Comparison of ENCODE assay signal across 17 mouse cellular contexts in the genomic region with DNA sequence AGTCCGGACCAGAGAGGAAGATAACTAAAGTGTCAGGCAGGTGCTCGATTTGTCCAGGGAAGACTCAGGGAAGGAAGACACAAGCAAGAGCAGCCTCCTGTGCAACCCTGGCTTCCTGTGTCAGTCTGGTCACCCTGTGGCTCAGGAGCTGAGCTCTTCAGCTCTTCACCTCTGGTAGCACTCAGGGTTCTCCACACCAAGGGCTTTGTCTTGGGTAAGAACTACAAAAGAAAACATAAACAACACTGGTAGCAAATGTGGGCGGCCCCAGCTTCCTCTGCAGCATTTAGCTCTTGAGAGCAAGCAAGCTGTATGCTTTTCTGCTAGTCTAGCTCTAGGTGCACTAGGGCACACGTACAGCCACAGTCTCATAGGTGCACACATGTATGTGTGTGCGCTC. TPM values are rescaled to one million over a fixed set of nuclear protein-coding genes. Genes with fewer than 3 reads are reported as not detected.
A peak's percentile ranks its signal among the peaks of the same experiment; 100 is the strongest.
DNase-seq lines count a peak whose midpoint lies in the region; ATAC-seq lines count a peak whose summit lies in the region.
"Had no signal": no experiment of that assay in that cellular context is flagged by ENCODE, and none has a peak within 500 bp of the region (broad histone marks: within the 10 kb centered on the region; RNA-seq: fewer than 3 reads in every experiment).

No protein-coding gene starts in this region.

- H3K27ac ChIP-seq in lung, embryonic 16.5 days (ENCODE audit: low read length): 0 out of 2 replicates have a peak overlapping the region, but pooled peaks have one; percentile 47
- H3K27ac ChIP-seq: hindbrain, embryonic 10.5 days; hindbrain, postnatal 0 days; liver, embryonic 12.5 days; midbrain, embryonic 12.5 days; neural tube, embryonic 12.5 days had no signal

- peaks cover 5% of the 10 kb centered on the region for H3K36me3 ChIP-seq in lung, embryonic 16.5 days (ENCODE audit: control insufficient read depth, insufficient read depth, low read length)

- H3K4me1 ChIP-seq in lung, embryonic 16.5 days (replicated peaks; ENCODE audit: control insufficient read depth, insufficient read depth, low read length): no peaks in the 10 kb centered on the region
- H3K4me1 ChIP-seq: hindbrain, embryonic 10.5 days; liver, embryonic 12.5 days; midbrain, embryonic 12.5 days; neural tube, embryonic 12.5 days had no signal

- ATAC-seq in lung, embryonic 16.5 days (ENCODE audit: low read depth): no peak; the same call in 1 of the 2 replicates
- ATAC-seq in CD4-positive, CD25-positive, alpha-beta regulatory T cell, adult 4 months: peak; percentile 76
- ATAC-seq: hindbrain, postnatal 0 days; liver, embryonic 12.5 days had no signal

- DNase-seq in lung, postnatal 14 days: no peak
- peak; percentile 16 for DNase-seq in adipocyte (ENCODE audit: low spot score)
- DNase-seq in lung, postnatal 4 days: peak; percentile 20 to 46
- no peak for DNase-seq in urinary bladder, postnatal 4 days (ENCODE audit: low spot score in 2 of 2)
- no peak for DNase-seq in kidney, adult 8-10 months
- DNase-seq: cerebellum, adult 8-10 months; kidney, adult 2 months; kidney, postnatal 25 days; right cerebral cortex, postnatal 4 days had no signal

- no peaks in the 10 kb centered on the region for H3K27me3 ChIP-seq in lung, embryonic 16.5 days (ENCODE audit: control insufficient read depth, insufficient read depth, low read depth, low read length)
- H3K27me3 ChIP-seq: CH12.LX; liver, embryonic 12.5 days; midbrain, embryonic 12.5 days; neural tube, embryonic 12.5 days had no signal

- no peak overlapping the region for H3K4me3 ChIP-seq in lung, embryonic 16.5 days (ENCODE audit: low read length)
- H3K4me3 ChIP-seq: hindbrain, embryonic 10.5 days; liver, embryonic 12.5 days; midbrain, embryonic 12.5 days; neural tube, embryonic 12.5 days had no signal

- no peaks in the 10 kb centered on the region for H3K9me3 ChIP-seq in lung, embryonic 16.5 days (ENCODE audit: control insufficient read depth, low read length)
- H3K9me3 ChIP-seq: hindbrain, embryonic 10.5 days; liver, embryonic 12.5 days; midbrain, embryonic 12.5 days; neural tube, embryonic 12.5 days had no signal

- no peak overlapping the region for H3K9ac ChIP-seq in lung, embryonic 16.5 days (ENCODE audit: low read length)
- H3K9ac ChIP-seq: liver, embryonic 12.5 days; midbrain, embryonic 12.5 days; neural tube, embryonic 12.5 days had no signal

- H3K4me2 ChIP-seq in lung, embryonic 16.5 days (ENCODE audit: low read depth, low read length): no peak overlapping the region
- H3K4me2 ChIP-seq: liver, embryonic 12.5 days; midbrain, embryonic 12.5 days; neural tube, embryonic 12.5 days had no signal

- 66% methylated on average over 5 of the region's 5 CpGs for WGBS in lung, embryonic 16.5 days

RNA-seq across cellular contexts. Expression of gene Mfsd4a, which starts 29.1 kb away (rescaled TPM):
- 16.6 and 19.3 TPM in 2 replicates for polyA plus RNA-seq in lung, embryonic 16.5 days (2015; fragmentation: Nextera tagmentation; extraction: Ambion mirVana)
- polyA plus RNA-seq in CD4-positive, CD25-positive, alpha-beta regulatory T cell, adult 4 months (2017; shearing (Covaris generic)): 10 to 100 TPM; 29.5 to 38.7 TPM

RNA-seq across cellular contexts. Expression of gene Elk4, which starts 31.3 kb away (rescaled TPM):
- 22.5 and 26.3 TPM in 2 replicates for polyA plus RNA-seq in lung, embryonic 16.5 days (2015; fragmentation: Nextera tagmentation; extraction: Ambion mirVana)
- polyA plus RNA-seq in CD4-positive, CD25-positive, alpha-beta regulatory T cell, adult 4 months (2017; shearing (Covaris generic)): 10 to 100 TPM; 58.2 to 68.3 TPM

Comparison
In these comparisons a context has a peak if more than half of its experiments do, and no peak if none do; other contexts are left out.
1. DNase-seq: peak in adipocyte (single experiment) and lung, postnatal 4 days (2 of 2); none in lung, postnatal 14 days (single experiment), urinary bladder, postnatal 4 days (0 of 2) and kidney, adult 8-10 months (0 of 2).